Mouse (Mus musculus) MEL (cell line): ENCODE results near the gene Lrpprc. TPM values are rescaled to one million over a fixed set of nuclear protein-coding genes. Genes with fewer than 3 reads are reported as not detected.
"Not testable (repeated sequence)": the region's sequence is repeated elsewhere in the genome, so short reads cannot be mapped to it uniquely, and the experiment has no call there.

Source experiments
- DNase-seq: peaks from one replicate; pipeline ENCODE4 v3.0.0; 2011; ENCODE audit warnings: low read depth, low spot score
- H3K27ac ChIP-seq: 2 replicates; pipeline ENCODE4 v1.5.1; 2012; ENCODE audit warnings: low read depth, mild to moderate bottlenecking, control low read depth, low read length, moderate library complexity; ENCODE audit not compliant: control insufficient read depth
- H3K27me3 ChIP-seq, 2 experiments: fragments of 150-350 bp in 1 of 2; sonication (generic) in 1 of 2; 2 replicates each; pipeline ENCODE4 v1.6.1; 2012; ENCODE audit warnings: low read length in 2 of 2, mild to moderate bottlenecking in 2 of 2, improper control_type of control experiment in 1 of 2, moderate library complexity in 1 of 2; ENCODE audit not compliant: insufficient read depth in 2 of 2, control insufficient read depth in 1 of 2
- H3K36me3 ChIP-seq, 2 experiments: 2 replicates each; pipeline ENCODE4 v1.6.1; 2012 to 2014; ENCODE audit warnings: low read length in 2 of 2, improper control_type of control experiment in 1 of 2, inconsistent platforms in 1 of 2, mild to moderate bottlenecking in 1 of 2; ENCODE audit not compliant: insufficient read depth in 2 of 2, control insufficient read depth in 1 of 2
- H3K4me1 ChIP-seq, 2 experiments: fragments of 150-350 bp in 1 of 2; sonication (generic) in 1 of 2; 2 replicates each; pipeline ENCODE4 v1.6.1; 2012; ENCODE audit warnings: low read length in 2 of 2, improper control_type of control experiment in 1 of 2, mild to moderate bottlenecking in 1 of 2; ENCODE audit not compliant: insufficient read depth in 2 of 2, control insufficient read depth in 1 of 2
- H3K4me3 ChIP-seq, 2 experiments: fragments of 150-350 bp in 1 of 2; sonication (generic) in 1 of 2; 2 replicates each; pipeline ENCODE4 v1.5.1; 2012; ENCODE audit warnings: low read depth in 2 of 2, low read length in 2 of 2, mild to moderate bottlenecking in 2 of 2, moderate library complexity in 2 of 2, control low read depth in 1 of 2, improper control_type of control experiment in 1 of 2; ENCODE audit not compliant: control insufficient read depth in 1 of 2, insufficient read depth in 1 of 2
- H3K79me2 ChIP-seq: 2 replicates; pipeline ENCODE4 v1.6.1; 2012; ENCODE audit warnings: mild to moderate bottlenecking, low read length, moderate library complexity; ENCODE audit not compliant: control insufficient read depth, poor library complexity, insufficient read depth
- H3K9ac ChIP-seq: 2 replicates; pipeline ENCODE4 v1.6.1; 2012; ENCODE audit warnings: low read depth, mild to moderate bottlenecking, control low read depth, low read length, moderate library complexity; ENCODE audit not compliant: control insufficient read depth, poor library complexity, severe bottlenecking
- H3K9me3 ChIP-seq: fragments of 150-350 bp; sonication (generic); replicated peaks from 2 replicates; pipeline ENCODE4 v1.6.1; 2012; ENCODE audit warnings: mild to moderate bottlenecking, low read length, improper control_type of control experiment, moderate library complexity; ENCODE audit not compliant: insufficient read depth
- CHD2 ChIP-seq: IDR thresholded peaks from 2 replicates; pipeline ENCODE4 v1.6.1; 2011; ENCODE audit warnings: low read length, improper control_type of control experiment
- CTCF ChIP-seq, 3 experiments: IDR thresholded peaks in 2 of 3; conservative IDR thresholded peaks in 1 of 3; 2 replicates each; pipeline ENCODE4 v1.5.1; 2011 to 2012; ENCODE audit warnings: low read length in 3 of 3, low read depth in 2 of 3, mild to moderate bottlenecking in 2 of 3, improper control_type of control experiment in 1 of 3, inconsistent platforms in 1 of 3, mixed read lengths in 1 of 3, moderate library complexity in 1 of 3; ENCODE audit not compliant: control insufficient read depth in 1 of 3, insufficient read depth in 1 of 3, poor library complexity in 1 of 3, severe bottlenecking in 1 of 3
- E2F4 ChIP-seq: IDR thresholded peaks from 2 replicates; pipeline ENCODE4 v1.6.1; 2011; ENCODE audit warnings: low read depth, low read length, improper control_type of control experiment, borderline replicate concordance
- ELF1 ChIP-seq: IDR thresholded peaks from 2 replicates; pipeline ENCODE4 v1.6.1; 2014; ENCODE audit warnings: low read depth, mild to moderate bottlenecking, inconsistent platforms, low read length, improper control_type of control experiment, moderate library complexity
- EP300 ChIP-seq, 2 experiments: IDR thresholded peaks; 2 replicates each; pipeline ENCODE4 v1.6.1; 2011; ENCODE audit warnings: improper control_type of control experiment in 2 of 2, low read length in 2 of 2, low read depth in 1 of 2, mild to moderate bottlenecking in 1 of 2
- GABPA ChIP-seq: IDR thresholded peaks from 2 replicates; pipeline ENCODE4 v1.6.1; 2012; ENCODE audit warnings: low read depth, mild to moderate bottlenecking, inconsistent platforms, low read length, improper control_type of control experiment, moderate library complexity
- GATA1 ChIP-seq: IDR thresholded peaks from 2 replicates; pipeline ENCODE4 v1.6.1; 2011; ENCODE audit warnings: low read depth, low read length, improper control_type of control experiment
- KAT2A ChIP-seq: conservative IDR thresholded peaks from 2 replicates; pipeline ENCODE4 v1.6.1; 2012; ENCODE audit warnings: low read depth, low read length, improper control_type of control experiment, inconsistent platforms
- MAFK ChIP-seq: IDR thresholded peaks from 2 replicates; pipeline ENCODE4 v1.6.1; 2011; ENCODE audit warnings: low read depth, mild to moderate bottlenecking, low read length, improper control_type of control experiment, borderline replicate concordance
- MAZ ChIP-seq: IDR thresholded peaks from 2 replicates; pipeline ENCODE4 v1.6.1; 2012; ENCODE audit warnings: low read depth, mild to moderate bottlenecking, inconsistent platforms, low read length, improper control_type of control experiment
- MEF2A ChIP-seq: IDR thresholded peaks from 2 replicates; pipeline ENCODE4 v1.6.1; 2014; ENCODE audit warnings: low read depth, mild to moderate bottlenecking, inconsistent platforms, low read length, improper control_type of control experiment; ENCODE audit not compliant: poor library complexity, insufficient replicate concordance, severe bottlenecking; ENCODE audit errors: extremely low read depth
- MXI1 ChIP-seq: IDR thresholded peaks from 2 replicates; pipeline ENCODE4 v1.6.1; 2011; ENCODE audit warnings: mild to moderate bottlenecking, low read depth, low read length, improper control_type of control experiment
- POLR2A ChIP-seq, 2 experiments: IDR thresholded peaks; 2 replicates each; pipeline ENCODE4 v1.6.1; 2011 to 2012; ENCODE audit warnings: low read length in 2 of 2, mild to moderate bottlenecking in 2 of 2, control low read depth in 1 of 2, improper control_type of control experiment in 1 of 2, low read depth in 1 of 2, moderate library complexity in 1 of 2; ENCODE audit not compliant: control insufficient read depth in 1 of 2, insufficient read depth in 1 of 2, poor library complexity in 1 of 2
- POLR2AphosphoS2 ChIP-seq: IDR thresholded peaks from 2 replicates; pipeline ENCODE4 v1.6.1; 2011; ENCODE audit warnings: low read length, improper control_type of control experiment
- RCOR1 ChIP-seq: IDR thresholded peaks from 2 replicates; pipeline ENCODE4 v1.6.1; 2012; ENCODE audit warnings: low read depth, mild to moderate bottlenecking, inconsistent platforms, low read length, improper control_type of control experiment
- SIN3A ChIP-seq: IDR thresholded peaks from 2 replicates; pipeline ENCODE4 v1.6.1; 2012; ENCODE audit warnings: low read length, improper control_type of control experiment, inconsistent platforms
- SMC3 ChIP-seq: IDR thresholded peaks from 2 replicates; pipeline ENCODE4 v1.6.1; 2011; ENCODE audit warnings: low read depth, low read length, improper control_type of control experiment
- TAL1 ChIP-seq: IDR thresholded peaks from 2 replicates; pipeline ENCODE4 v1.6.1; 2012; ENCODE audit warnings: mild to moderate bottlenecking, inconsistent platforms, low read length, moderate library complexity, mixed read lengths
- TBP ChIP-seq: IDR thresholded peaks from 2 replicates; pipeline ENCODE4 v1.8.0; 2011; ENCODE audit warnings: low read depth, low read length, improper control_type of control experiment
- TCF12 ChIP-seq: IDR thresholded peaks from 2 replicates; pipeline ENCODE4 v1.6.1; 2014; ENCODE audit warnings: low read depth, mild to moderate bottlenecking, inconsistent platforms, low read length, improper control_type of control experiment, moderate library complexity
- UBTF ChIP-seq: IDR thresholded peaks from 2 replicates; pipeline ENCODE4 v1.6.1; 2012; ENCODE audit warnings: low read depth, mild to moderate bottlenecking, inconsistent platforms, low read length, improper control_type of control experiment, moderate library complexity, borderline replicate concordance; ENCODE audit not compliant: insufficient read depth
- USF1 ChIP-seq: IDR thresholded peaks from 2 replicates; pipeline ENCODE4 v1.6.1; 2014; ENCODE audit warnings: low read depth, mild to moderate bottlenecking, inconsistent platforms, low read length, improper control_type of control experiment, moderate library complexity
- ZMIZ1 ChIP-seq: IDR thresholded peaks from 2 replicates; pipeline ENCODE4 v1.6.1; 2012; ENCODE audit warnings: low read depth, mild to moderate bottlenecking, inconsistent platforms, low read length, improper control_type of control experiment, moderate library complexity
- ZNF384 ChIP-seq: IDR thresholded peaks from 2 replicates; pipeline ENCODE4 v1.6.1; 2012; ENCODE audit warnings: low read depth, mild to moderate bottlenecking, inconsistent platforms, low read length, improper control_type of control experiment
- polyA plus RNA-seq, 2 experiments: library from polyadenylated mRNA; stranded (reverse) in 1 of 2; unstranded in 1 of 2; fragments of >175 nt in 1 of 2; fragments of >200 nt in 1 of 2; gene quantifications; 2 replicates each; pipeline versions ENCODE4 v1.2.1 to v1.2.4; 2012; ENCODE audit warnings: low replicate concordance in 2 of 2, low read depth in 1 of 2; ENCODE audit not compliant: insufficient read length in 2 of 2, insufficient read depth in 1 of 2, missing spikeins in 1 of 2
- total RNA-seq: library from RNA; depleted of rRNA; stranded (reverse); fragments of 300-350 nt; gene quantifications from 2 replicates; pipeline ENCODE4 v1.2.3, GENCODE M21; 2012

Lrpprc gene
- total and polyA plus RNA-seq, 3 experiments, result 82.6 to 204 (median 99.1) TPM

- Histone ChIP-seq H3K79me2 (no peaks in the 10 kb centered on the region), H3K9me3 (no peaks in the 10 kb centered on the region), H3K36me3 (no peaks in the 10 kb centered on the region), H3K4me3 (no peak overlapping the region), H3K9ac (no peak overlapping the region), H3K4me1 (no peaks in the 10 kb centered on the region), H3K27ac (no peak overlapping the region), H3K27me3 (peaks cover 0 to 6% of the 10 kb centered on the region in 2 experiments; a peak in 2 of 4 replicates)
- TF ChIP-seq ELF1 (no peak), USF1 (no peak), ZMIZ1 (no peak), SIN3A (no peak), KAT2A (no peak), E2F4 (no peak), UBTF (no peak), TCF12 (no peak), MEF2A (no peak)
- no peak for DNase-seq
These were observed 24.3 kb upstream of the Lrpprc start for GRCm38 (mm10) chr17:84814905-84815304.

DNA sequence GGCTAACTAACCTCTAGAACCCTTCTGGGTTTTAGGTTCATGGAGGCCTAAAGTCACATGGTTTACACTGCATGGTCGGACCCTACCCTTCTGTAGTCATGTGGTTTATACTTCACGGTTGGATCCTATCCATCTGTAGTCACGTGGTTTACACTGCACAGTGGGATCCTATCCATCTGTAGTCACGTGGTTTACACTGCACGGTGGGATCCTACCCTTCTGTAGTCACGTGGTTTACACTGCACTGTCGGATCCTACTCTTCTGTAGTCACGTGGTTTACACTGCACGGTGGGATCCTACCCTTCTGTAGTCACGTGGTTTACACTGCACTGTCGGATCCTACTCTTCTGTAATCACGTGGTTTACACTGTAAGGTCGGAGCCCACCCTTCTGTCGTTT, 23.6 kb upstream of the Lrpprc start:
- not testable (repeated sequence) for H3K27ac ChIP-seq, H3K9ac ChIP-seq, DNase-seq, H3K4me1 ChIP-seq, H3K79me2 ChIP-seq, H3K36me3 ChIP-seq, H3K4me3 ChIP-seq, H3K9me3 ChIP-seq, H3K27me3 ChIP-seq

DNA sequence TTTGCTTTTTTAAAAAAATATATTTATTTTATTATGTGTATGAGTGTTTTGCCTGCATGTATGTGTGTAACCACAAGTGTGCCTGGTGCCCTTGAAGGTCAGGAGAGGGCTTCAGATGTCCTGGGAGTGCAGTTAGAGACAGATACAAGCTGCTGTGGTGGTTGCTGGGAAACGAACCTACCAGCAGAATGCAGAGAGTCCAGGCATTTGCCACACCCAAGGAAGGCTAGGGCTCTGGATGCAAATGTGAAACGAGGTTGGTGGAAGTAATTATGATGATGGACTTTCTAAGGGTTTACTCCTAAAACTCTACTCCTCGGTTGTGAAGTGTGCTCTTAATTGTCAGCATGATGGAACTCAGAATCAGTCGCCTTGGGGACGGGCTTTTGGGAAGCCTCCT, 1.4 kb upstream of the Lrpprc start:
- Histone ChIP-seq H3K4me1 (peaks cover 4 to 12% of the 10 kb centered on the region in 2 experiments; a peak in 3 of 4 replicates), H3K36me3 (peaks cover 2 to 11% of the 10 kb centered on the region in 2 experiments; a peak in 3 of 4 replicates), H3K79me2 (peaks cover 43% of the 10 kb centered on the region), H3K27me3 (no peaks in the 10 kb centered on the region), H3K27ac (no peak overlapping the region), H3K4me3 (peak overlapping the region in 1 of 2 experiments; percentile 92; a peak in 2 of 4 replicates), H3K9me3 (no peaks in the 10 kb centered on the region), H3K9ac (peak overlapping the region; percentile 32; the same call in 1 of the 2 replicates)
- peak; percentile 20 for DNase-seq
- TF ChIP-seq MEF2A (no peak), GABPA (no peak), EP300 (IDR thresholded peaks at IDR 0.05; ENCODE audit: low read depth in 1 of 2, low read length in 2 of 2) (no peak), TBP (no peak), SIN3A (no peak), TAL1 (no peak), POLR2AphosphoS2 (no peak), CHD2 (no peak), MXI1 (no peak), E2F4 (no peak), POLR2A (IDR thresholded peaks at IDR 0.05; ENCODE audit: control insufficient read depth in 1 of 2, insufficient read depth in 1 of 2, low read depth in 1 of 2, low read length in 2 of 2, poor library complexity in 1 of 2) (no peak), GATA1 (no peak), RCOR1 (no peak), ELF1 (no peak), ZMIZ1 (no peak), ZNF384 (no peak), SMC3 (no peak), CTCF (IDR thresholded peaks at IDR 0.05 in 2 of 3, conservative IDR thresholded peaks at IDR 0.05 in 1 of 3; ENCODE audit: control insufficient read depth in 1 of 3, insufficient read depth in 1 of 3, low read depth in 2 of 3, low read length in 3 of 3, poor library complexity in 1 of 3, severe bottlenecking in 1 of 3) (no peak), MAFK (no peak), MAZ (no peak)
